31 mouse cellular contexts compared by ENCODE assay signal in genomic region chr3:50820776-50821175, GRCm38 (mm10).
"Had no signal": no experiment of that assay in that cellular context is flagged by ENCODE, and none has a peak within 500 bp of the region (broad histone marks: within the 10 kb centered on the region; RNA-seq: fewer than 3 reads in every experiment).

No protein-coding gene starts in this region.

- H3K36me3 ChIP-seq: limb, embryonic 10.5 days; limb, embryonic 12.5 days; limb, embryonic 13.5 days; limb, embryonic 15.5 days; liver, embryonic 12.5 days; liver, embryonic 13.5 days; liver, embryonic 15.5 days; lung, embryonic 15.5 days; midbrain, embryonic 10.5 days; midbrain, embryonic 12.5 days; midbrain, embryonic 13.5 days; neural tube, embryonic 12.5 days had no signal

- H3K4me2 ChIP-seq: limb, embryonic 12.5 days; limb, embryonic 13.5 days; limb, embryonic 15.5 days; liver, embryonic 11.5 days; liver, embryonic 12.5 days; liver, embryonic 13.5 days; liver, embryonic 15.5 days; lung, embryonic 14.5 days; lung, embryonic 15.5 days; midbrain, embryonic 12.5 days; midbrain, embryonic 13.5 days; neural tube, embryonic 12.5 days had no signal

- H3K4me3 ChIP-seq: left cerebral cortex, adult 2 months; limb, embryonic 10.5 days; limb, embryonic 12.5 days; limb, embryonic 13.5 days; limb, embryonic 15.5 days; liver, embryonic 12.5 days; liver, embryonic 13.5 days; liver, embryonic 15.5 days; lung, embryonic 15.5 days; midbrain, embryonic 10.5 days; midbrain, embryonic 12.5 days; midbrain, embryonic 13.5 days; myocyte; neural tube, embryonic 12.5 days had no signal

- DNase-seq: left cerebral cortex, postnatal 4 days; liver; liver, embryonic 13.5 days; liver, postnatal 0 days; lung, adult 18-20 months; lung, adult 2 months; lung, embryonic 14.5 days; lung, postnatal 10 days; lung, postnatal 14 days; lung, postnatal 36 days; lung, postnatal 4 days; midbrain, embryonic 14.5 days had no signal

- H3K9ac ChIP-seq: limb, embryonic 12.5 days; limb, embryonic 13.5 days; limb, embryonic 15.5 days; liver, embryonic 12.5 days; liver, embryonic 13.5 days; liver, embryonic 14.5 days; liver, embryonic 15.5 days; liver, postnatal 0 days; lung, embryonic 14.5 days; lung, embryonic 15.5 days; midbrain, embryonic 12.5 days; midbrain, embryonic 13.5 days; neural tube, embryonic 12.5 days had no signal

- H3K9me3 ChIP-seq: limb, embryonic 10.5 days; limb, embryonic 12.5 days; limb, embryonic 13.5 days; limb, embryonic 15.5 days; liver, embryonic 12.5 days; liver, embryonic 13.5 days; liver, embryonic 15.5 days; lung, embryonic 15.5 days; megakaryocyte, embryonic 14.5 days; midbrain, embryonic 10.5 days; midbrain, embryonic 12.5 days; neural tube, embryonic 12.5 days had no signal

- H3K4me1 ChIP-seq: liver, embryonic 12.5 days; liver, embryonic 13.5 days; liver, embryonic 15.5 days; megakaryocyte, embryonic 14.5 days; neural tube, embryonic 12.5 days had no signal

- H3K27ac ChIP-seq: left cerebral cortex, adult 2 months; limb, embryonic 10.5 days; limb, embryonic 13.5 days; limb, embryonic 15.5 days; liver, embryonic 12.5 days; liver, embryonic 13.5 days; liver, embryonic 14.5 days; liver, embryonic 15.5 days; lung, embryonic 15.5 days; macrophage; midbrain, embryonic 10.5 days; midbrain, embryonic 12.5 days; midbrain, embryonic 13.5 days; neural tube, embryonic 12.5 days had no signal

- ATAC-seq: liver, embryonic 12.5 days; liver, postnatal 0 days; lung, postnatal 0 days; midbrain, embryonic 13.5 days; midbrain, embryonic 16.5 days had no signal

- H3K27me3 ChIP-seq: limb, embryonic 12.5 days; limb, embryonic 13.5 days; limb, embryonic 15.5 days; liver, embryonic 12.5 days; liver, embryonic 13.5 days; liver, embryonic 15.5 days; lung, embryonic 15.5 days; megakaryocyte, embryonic 14.5 days; midbrain, embryonic 12.5 days; midbrain, embryonic 13.5 days; neural tube, embryonic 12.5 days had no signal
